Mouse (Mus musculus) stomach, embryonic 16.5 days (tissue): Measurements from ENCODE around the gene Cfap57. TPM values are rescaled to one million over a fixed set of nuclear protein-coding genes. Genes with fewer than 3 reads are reported as not detected.
"Not testable (repeated sequence)": the region's sequence is repeated elsewhere in the genome, so short reads cannot be mapped to it uniquely, and the experiment has no call there.

Source experiments
- ATAC-seq: fragments of 200-750 bp; cut with Nextera tagmentation; 2 replicates; pipeline ENCODE4 v1.8.0; 2017; ENCODE audit warnings: moderate number of reproducible peaks, moderate TSS enrichment; ENCODE audit not compliant: insufficient read depth, low FRiP score
- H3K27ac ChIP-seq: fragments of 300-500 bp; sonication (generic); 2 replicates; pipeline ENCODE4 v1.5.1; 2014; ENCODE audit warnings: low read length
- H3K27me3 ChIP-seq: fragments of 300-500 bp; sonication (generic); 2 replicates; pipeline ENCODE4 v1.6.1; 2014; ENCODE audit warnings: low read length, control low read depth, mixed read lengths; ENCODE audit not compliant: control insufficient read depth, insufficient read depth
- H3K36me3 ChIP-seq: fragments of 300-500 bp; sonication (generic); 2 replicates; pipeline ENCODE4 v1.6.1; 2014; ENCODE audit warnings: low read length; ENCODE audit not compliant: control insufficient read depth, insufficient read depth
- H3K4me1 ChIP-seq: fragments of 300-500 bp; sonication (generic); 2 replicates; pipeline ENCODE4 v1.6.1; 2014; ENCODE audit warnings: low read length, control low read depth, mixed read lengths; ENCODE audit not compliant: control insufficient read depth, insufficient read depth
- H3K4me2 ChIP-seq: fragments of 300-500 bp; sonication (generic); 2 replicates; pipeline ENCODE4 v1.6.1; 2014; ENCODE audit warnings: low read depth, low read length, mixed read lengths
- H3K4me3 ChIP-seq: fragments of 300-500 bp; sonication (generic); replicated peaks from 2 replicates; pipeline ENCODE4 v1.5.1; 2014; ENCODE audit warnings: mild to moderate bottlenecking, low read length
- H3K9ac ChIP-seq: fragments of 300-500 bp; sonication (generic); 2 replicates; pipeline ENCODE4 v1.6.1; 2014; ENCODE audit warnings: low read length
- H3K9me3 ChIP-seq: fragments of 300-500 bp; sonication (generic); replicated peaks from 2 replicates; pipeline ENCODE4 v1.6.1; 2016; ENCODE audit warnings: low read length, control low read depth; ENCODE audit not compliant: control insufficient read depth
- WGBS: fragments of 180-500 bp; shearing (Covaris S2); extraction: QIAGEN DNeasy Blood & Tissue Kit; methylation state at CpG from one replicate; pipeline ENCODE4 v1.1.7; 2014; 5-methylcytosine and 5-hydroxymethylcytosine counted together
- polyA plus RNA-seq: library from polyadenylated mRNA; unstranded; fragments of >200 nt; fragmentation: Nextera tagmentation; extraction: Ambion mirVana; gene quantifications from 2 replicates; pipeline ENCODE4 v1.2.1, GENCODE M21; 2015

Gene Cfap57
- polyA plus RNA-seq, 1 experiment from 2014 or later = 0.25 TPM

GRCm38 (mm10) chr4:118516699-118517496, 103.7 kb downstream of the Cfap57 start:
- Histone ChIP-seq H3K4me2 (peak overlapping the region; percentile 8; the same call in 1 of the 2 replicates), H3K27me3 (no peaks in the 10 kb centered on the region), H3K36me3 (no peaks in the 10 kb centered on the region), H3K9ac (peak overlapping the region; percentile 14; the same call in 1 of the 2 replicates), H3K27ac (peak overlapping the region; percentile 80), H3K4me3 (no peak overlapping the region), H3K9me3 (no peaks in the 10 kb centered on the region), H3K4me1 (0 out of 2 replicates have a peak, but pooled peaks cover 6% of the 10 kb centered on the region)
- 17% methylated on average over 20 of the region's 20 CpGs for WGBS
- peak; percentile 81; the same call in 1 of the 2 replicates for ATAC-seq

- H3K4me2 ChIP-seq = no peak overlapping the region
- no peaks in the 10 kb centered on the region for H3K9me3 ChIP-seq
- H3K4me1 ChIP-seq = no peaks in the 10 kb centered on the region
- no peak overlapping the region for H3K9ac ChIP-seq
- H3K4me3 ChIP-seq = no peak overlapping the region
- WGBS = 27% methylated on average over 6 of the region's 6 CpGs
- no peaks in the 10 kb centered on the region for H3K36me3 ChIP-seq
- H3K27ac ChIP-seq = no peak overlapping the region
- no peak for ATAC-seq
- no peaks in the 10 kb centered on the region for H3K27me3 ChIP-seq
These were observed 111.5 kb downstream of the Cfap57 start for GRCm38 (mm10) chr4:118509050-118509449.

- not testable (repeated sequence) for H3K36me3 ChIP-seq, H3K4me3 ChIP-seq, H3K9ac ChIP-seq, H3K27ac ChIP-seq, H3K4me1 ChIP-seq, H3K27me3 ChIP-seq, H3K4me2 ChIP-seq, H3K9me3 ChIP-seq, ATAC-seq
- 67% methylated on average over 1 of the region's 1 CpGs for WGBS
These were observed 113.4 kb downstream of the Cfap57 start for GRCm38 (mm10) chr4:118507171-118507570.

DNA sequence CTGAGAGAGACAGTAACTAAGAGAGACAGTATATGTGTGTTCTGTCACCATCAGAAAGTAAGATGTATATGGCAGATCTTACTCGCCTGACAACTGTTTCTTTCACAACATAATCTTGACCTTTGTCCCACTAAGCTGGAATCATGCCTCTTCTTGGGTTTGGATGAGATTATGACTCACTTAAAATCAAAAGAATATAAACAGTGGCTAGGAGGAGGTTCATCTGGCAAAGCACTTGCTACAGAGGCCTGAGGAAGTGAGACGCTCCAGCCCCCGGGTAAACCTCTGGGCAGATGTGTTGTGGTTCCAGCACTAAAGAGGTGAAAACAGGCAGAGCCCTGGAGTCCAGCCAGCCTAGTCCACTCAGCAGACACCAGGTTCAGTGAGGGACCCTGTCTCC, 115.0 kb downstream of the Cfap57 start:
- Histone ChIP-seq H3K4me1 (no peaks in the 10 kb centered on the region), H3K9ac (no peak overlapping the region), H3K9me3 (no peaks in the 10 kb centered on the region), H3K27me3 (no peaks in the 10 kb centered on the region), H3K36me3 (no peaks in the 10 kb centered on the region), H3K27ac (no peak overlapping the region), H3K4me3 (no peak overlapping the region), H3K4me2 (no peak overlapping the region)
- 33% methylated on average over 3 of the region's 3 CpGs for WGBS
- ATAC-seq = no peak

Other genes starting within 250 kb of the Cfap57 start
- 6.7 and 6.8 TPM in 2 replicates for gene Szt2, start 211.5 kb downstream of the Cfap57 start, polyA plus RNA-seq
- 91.0 and 92.0 TPM in 2 replicates for gene Med8, start 211.4 kb downstream of the Cfap57 start, polyA plus RNA-seq
- gene Elovl1, start 192.7 kb downstream of the Cfap57 start, polyA plus RNA-seq = 171 and 204 TPM in 2 replicates
- 192 TPM in 2 replicates for gene Cdc20, start 183.4 kb downstream of the Cfap57 start, polyA plus RNA-seq
- gene Mpl, start 163.3 kb downstream of the Cfap57 start, polyA plus RNA-seq = 0.48 and 0.50 TPM in 2 replicates
- gene Tie1, start 130.7 kb downstream of the Cfap57 start, polyA plus RNA-seq = 25.4 and 27.6 TPM in 2 replicates
- 31.8 and 36.6 TPM in 2 replicates for gene 2610528J11Rik, start 93.8 kb downstream of the Cfap57 start, polyA plus RNA-seq
- gene Tmem125, start 76.7 kb downstream of the Cfap57 start, polyA plus RNA-seq = 16.7 and 24.0 TPM in 2 replicates
- 117 and 120 TPM in 2 replicates for gene Ebna1bp2, start within 50 bp of the Cfap57 start, polyA plus RNA-seq
- not detected in 2 replicates for gene Olfr62, start 38.2 kb upstream of the Cfap57 start, polyA plus RNA-seq
- gene Olfr1342, start 72.0 kb upstream of the Cfap57 start, polyA plus RNA-seq = not detected in 2 replicates
- not detected in 2 replicates for gene Olfr1341, start 82.7 kb upstream of the Cfap57 start, polyA plus RNA-seq
- not detected in 2 replicates for gene Olfr1340, start 99.4 kb upstream of the Cfap57 start, polyA plus RNA-seq
- gene Olfr1339, start 111.4 kb upstream of the Cfap57 start, polyA plus RNA-seq = not detected in 2 replicates
- gene Olfr1338, start 138.0 kb upstream of the Cfap57 start, polyA plus RNA-seq = not detected in 2 replicates
- not detected in 2 replicates for gene Olfr1337, start 161.8 kb upstream of the Cfap57 start, polyA plus RNA-seq
- not detected in 2 replicates for gene Olfr1335, start 189.2 kb upstream of the Cfap57 start, polyA plus RNA-seq
- not detected in 2 replicates for gene Olfr1333, start 215.5 kb upstream of the Cfap57 start, polyA plus RNA-seq
- gene Olfr1331, start 243.9 kb upstream of the Cfap57 start, polyA plus RNA-seq = not detected in 2 replicates